Mouse (Mus musculus) megakaryocyte-erythroid progenitor cell, adult 5-6 weeks (primary cell): ENCODE data around the gene Rgs6. TPM values are rescaled to one million over a fixed set of nuclear protein-coding genes. Genes with fewer than 3 reads are reported as not detected.

Experiments used
- ATAC-seq: replicated peaks from 2 replicates; pipeline ENCODE4 v1.8.0; 2016; ENCODE audit warnings: mild to moderate bottlenecking, inconsistent platforms; ENCODE audit not compliant: severe bottlenecking, poor library complexity, low FRiP score, low TSS enrichment
- total RNA-seq, 2 experiments: library from RNA; stranded (forward) in 1 of 2; stranded (reverse) in 1 of 2; fragments of 200-1000, 215-1000 nt in 1 of 2; fragments of >200 nt in 1 of 2; fragmentation: Nextera tagmentation in 1 of 2; gene quantifications; 2 replicates each; pipeline ENCODE4 v1.2.3; 2014 to 2017

Rgs6 gene
- total RNA-seq, 2 experiments from 2014 or later: not detected

- no peak for ATAC-seq
These were observed 231.9 kb downstream of the Rgs6 start for GRCm38 (mm10) chr12:82819991-82820390.

- ATAC-seq: no peak
These were observed 234.9 kb downstream of the Rgs6 start for GRCm38 (mm10) chr12:82822821-82823620.

GRCm38 (mm10) chr12:82830333-82830732, 242.2 kb downstream of the Rgs6 start:
- ATAC-seq: no peak

- no peak for ATAC-seq
These were observed 250.5 kb downstream of the Rgs6 start for GRCm38 (mm10) chr12:82838544-82838943.

GRCm38 (mm10) chr12:82841566-82841965, 253.5 kb downstream of the Rgs6 start:
- no peak for ATAC-seq

- ATAC-seq: no peak
These were observed 260.3 kb downstream of the Rgs6 start for GRCm38 (mm10) chr12:82848304-82848872.

GRCm38 (mm10) chr12:82854902-82855301, 266.8 kb downstream of the Rgs6 start:
- no peak for ATAC-seq

- no peak for ATAC-seq
These were observed 267.4 kb downstream of the Rgs6 start for GRCm38 (mm10) chr12:82855333-82856107.

GRCm38 (mm10) chr12:82865686-82866085, 277.6 kb downstream of the Rgs6 start:
- ATAC-seq: no peak

- no peak for ATAC-seq
These were observed 292.6 kb downstream of the Rgs6 start for GRCm38 (mm10) chr12:82880711-82881110.

GRCm38 (mm10) chr12:82883079-82883478, 295.0 kb downstream of the Rgs6 start:
- ATAC-seq: no peak

GRCm38 (mm10) chr12:82894971-82895838, 307.1 kb downstream of the Rgs6 start:
- ATAC-seq: no peak

- ATAC-seq: no peak
These were observed 317.7 kb downstream of the Rgs6 start for GRCm38 (mm10) chr12:82905773-82906172.

- ATAC-seq: no peak
These were observed 322.8 kb downstream of the Rgs6 start for GRCm38 (mm10) chr12:82910846-82911245.

- no peak for ATAC-seq
These were observed 326.0 kb downstream of the Rgs6 start for GRCm38 (mm10) chr12:82914127-82914526.

- ATAC-seq: no peak
These were observed 332.1 kb downstream of the Rgs6 start for GRCm38 (mm10) chr12:82920146-82920545.

- ATAC-seq: no peak
These were observed 333.4 kb downstream of the Rgs6 start for GRCm38 (mm10) chr12:82921287-82922015.

- no peak for ATAC-seq
These were observed 334.9 kb downstream of the Rgs6 start for GRCm38 (mm10) chr12:82922856-82923506.
